Mouse (Mus musculus) C2C12 (cell line): ENCODE measurements around the gene Prdm10.

Source experiments
- CEBPB ChIP-seq: IDR thresholded peaks from one replicate; pipeline ENCODE4 v1.6.1; 2011; ENCODE audit warnings: low read depth, mild to moderate bottlenecking, control low read depth, moderate library complexity
- CTCF ChIP-seq: IDR thresholded peaks from one replicate; pipeline ENCODE4 v1.5.1; 2011; ENCODE audit not compliant: control insufficient read depth, insufficient read depth, insufficient read length
- MAX ChIP-seq: IDR thresholded peaks from one replicate; pipeline ENCODE4 v1.6.1; 2011; ENCODE audit warnings: mild to moderate bottlenecking, control low read depth
- MYOG ChIP-seq: IDR thresholded peaks from one replicate; pipeline ENCODE4 v1.6.1; 2011; ENCODE audit not compliant: control insufficient read depth, insufficient read length; ENCODE audit errors: extremely low read depth
- USF1 ChIP-seq: IDR thresholded peaks from one replicate; pipeline ENCODE4 v1.6.1; 2011; ENCODE audit warnings: low read depth, mild to moderate bottlenecking, control low read depth, moderate library complexity

DNA sequence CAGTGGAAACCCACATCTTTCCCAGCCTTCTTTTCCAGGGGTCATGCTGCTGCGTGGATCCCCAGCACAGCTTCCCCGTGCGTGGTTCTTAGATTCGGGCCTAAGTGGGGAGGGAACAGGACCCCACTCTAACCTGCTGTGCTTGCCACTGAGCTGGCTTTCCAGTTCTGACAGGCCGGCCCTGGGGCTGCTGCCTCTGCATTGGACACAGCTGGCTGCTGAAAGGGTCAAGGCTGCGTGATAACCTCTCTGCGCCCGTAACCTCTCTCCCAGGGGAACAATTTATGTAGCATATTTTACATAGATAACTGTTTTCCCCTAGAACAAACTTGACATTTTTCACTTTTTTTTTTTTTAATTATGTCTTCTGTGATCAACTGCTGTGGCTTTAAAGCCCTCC is 84.7 kb downstream of the Prdm10 start:
- TF ChIP-seq CTCF (no peak), USF1 (no peak), CEBPB (no peak), MYOG (no peak), MAX (no peak)
